Mouse (Mus musculus): Measurements from ENCODE around the gene Hsd17b10. TPM values are rescaled to one million over a fixed set of nuclear protein-coding genes. Genes with fewer than 3 reads are reported as not detected.

Gene Hsd17b10
- 80.2 and 95.4 TPM in 2 replicates for polyA plus RNA-seq (2012; rRNA removed)

GRCm38 (mm10) chrX:152001737-152002710, at the start of gene Hsd17b10:
TSS of gene Hsd17b10 (plus strand) at chrX:152001845.
- no peak for DNase-seq (ENCODE audit: low read depth)

- DNase-seq (ENCODE audit: low read depth), result no peak
These were observed 2.5 kb upstream of the Hsd17b10 start for GRCm38 (mm10) chrX:151999006-151999710.

GRCm38 (mm10) chrX:152001182-152001684, 412 bp upstream of the Hsd17b10 start:
- no peak for DNase-seq (ENCODE audit: low read depth)

- no peak for DNase-seq (ENCODE audit: low read depth)
These were observed 1.2 kb downstream of the Hsd17b10 start for GRCm38 (mm10) chrX:152002865-152003264.

- DNase-seq (ENCODE audit: low read depth), result no peak
These were observed 6.2 kb downstream of the Hsd17b10 start for GRCm38 (mm10) chrX:152007863-152008262.

GRCm38 (mm10) chrX:152015752-152016150, 14.1 kb downstream of the Hsd17b10 start:
- DNase-seq (ENCODE audit: low read depth), result no peak

- no peak for DNase-seq (ENCODE audit: low read depth)
These were observed 14.8 kb downstream of the Hsd17b10 start, which contains the start of the genes Ribc1 and Smc1a for GRCm38 (mm10) chrX:152016151-152017145. TSS of gene Ribc1 (minus strand) at chrX:152016295. TSS of gene Smc1a (plus strand) at chrX:152016428.

GRCm38 (mm10) chrX:152017186-152017585, 15.5 kb downstream of the Hsd17b10 start:
- no peak for DNase-seq (ENCODE audit: low read depth)

GRCm38 (mm10) chrX:152019294-152019693, 17.6 kb downstream of the Hsd17b10 start:
- DNase-seq (ENCODE audit: low read depth), result no peak

- DNase-seq (ENCODE audit: low read depth), result no peak
These were observed 38.2 kb downstream of the Hsd17b10 start for GRCm38 (mm10) chrX:152039865-152040264.

GRCm38 (mm10) chrX:152047230-152047629, 45.6 kb downstream of the Hsd17b10 start:
- DNase-seq (ENCODE audit: low read depth), result no peak

GRCm38 (mm10) chrX:152052546-152052945, 50.9 kb downstream of the Hsd17b10 start:
- DNase-seq (ENCODE audit: low read depth), result no peak

Other genes starting within 250 kb of the Hsd17b10 start
- 64.7 and 69.9 TPM in 2 replicates for gene Huwe1, start 201.0 kb upstream of the Hsd17b10 start, polyA plus RNA-seq (2012; rRNA removed)
- 0.61 and 1.1 TPM in 2 replicates for gene Ribc1, start 14.4 kb downstream of the Hsd17b10 start, polyA plus RNA-seq (2012; rRNA removed)
- 20.2 and 20.7 TPM in 2 replicates for gene Smc1a, start 14.6 kb downstream of the Hsd17b10 start, polyA plus RNA-seq (2012; rRNA removed)
- gene Iqsec2, start 142.4 kb downstream of the Hsd17b10 start, polyA plus RNA-seq (2012; rRNA removed), result 6.6 and 9.0 TPM in 2 replicates
- 27.6 and 32.5 TPM in 2 replicates for gene Kdm5c, start 231.2 kb downstream of the Hsd17b10 start, polyA plus RNA-seq (2012; rRNA removed)

Data from gonadal fat pad, adult 2 months (tissue).